Mouse (Mus musculus): Measurements from ENCODE around the gene Akt1. TPM values are rescaled to one million over a fixed set of nuclear protein-coding genes. Genes with fewer than 3 reads are reported as not detected.
A peak's percentile ranks its signal among the peaks of the same experiment; 100 is the strongest.

The Akt1 gene
- polyA plus RNA-seq, 2 experiments from 2014 or later, result 14.6 to 18.4 TPM

DNA sequence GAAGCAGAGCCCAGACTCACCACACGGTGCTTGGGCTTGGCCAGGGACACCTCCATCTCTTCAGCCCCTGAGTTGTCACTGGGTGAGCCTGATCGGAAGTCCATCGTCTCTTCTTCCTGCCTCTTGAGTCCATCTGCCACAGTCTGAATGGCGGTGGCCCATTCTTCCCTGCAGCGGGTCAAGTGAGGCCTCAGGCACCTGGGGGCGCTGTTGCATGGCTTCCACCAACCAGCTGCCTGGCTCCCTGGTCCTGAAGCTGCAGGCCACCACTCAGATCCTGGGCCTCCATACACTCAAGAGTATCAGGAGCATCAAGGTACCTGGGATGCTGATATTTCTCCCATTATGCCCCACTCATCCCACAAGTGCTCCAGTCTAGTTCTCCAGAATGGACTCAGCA is 15.6 kb downstream of the Akt1 start:
- ATAC-seq, result no peak

DNA sequence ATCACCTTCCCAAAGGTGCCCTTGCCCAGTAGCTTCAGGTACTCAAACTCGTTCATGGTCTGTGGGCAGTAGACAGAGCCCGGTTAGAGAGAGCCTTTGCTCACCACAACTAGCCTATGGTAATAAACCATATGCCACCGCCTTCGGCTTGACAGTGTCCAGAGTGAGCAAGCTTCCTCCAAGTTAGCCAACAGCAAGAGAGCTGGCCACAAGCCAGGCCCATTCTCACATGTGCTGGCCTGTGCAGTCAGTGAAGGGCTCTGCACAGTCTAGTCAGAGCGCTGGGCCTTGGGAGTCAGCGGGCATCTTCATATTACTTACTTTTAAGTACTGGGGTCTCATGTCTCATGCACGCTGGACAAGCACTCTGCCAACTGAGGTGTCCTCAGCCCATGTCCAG is 16.1 kb downstream of the Akt1 start:
- no peak for ATAC-seq

DNA sequence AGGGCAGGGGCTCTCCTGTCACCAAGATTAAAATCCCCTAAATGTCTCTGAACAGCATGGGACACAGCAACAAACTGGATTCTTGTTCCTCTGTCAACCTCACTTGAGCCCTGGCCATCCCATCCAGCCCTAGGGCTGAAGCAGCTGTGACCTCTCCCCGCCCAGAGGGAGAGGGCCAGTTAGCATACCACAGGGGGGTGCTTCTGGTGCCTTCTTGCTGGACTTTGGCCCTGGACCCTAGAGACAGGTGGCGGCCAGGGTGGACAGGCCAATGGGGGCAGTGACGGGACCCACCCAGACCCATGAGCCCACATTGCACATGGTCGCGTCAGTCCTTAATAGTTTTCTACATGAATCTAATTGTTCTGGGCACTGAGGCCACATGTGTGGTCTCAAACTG is 20.6 kb downstream of the Akt1 start:
- ATAC-seq, result no peak

DNA sequence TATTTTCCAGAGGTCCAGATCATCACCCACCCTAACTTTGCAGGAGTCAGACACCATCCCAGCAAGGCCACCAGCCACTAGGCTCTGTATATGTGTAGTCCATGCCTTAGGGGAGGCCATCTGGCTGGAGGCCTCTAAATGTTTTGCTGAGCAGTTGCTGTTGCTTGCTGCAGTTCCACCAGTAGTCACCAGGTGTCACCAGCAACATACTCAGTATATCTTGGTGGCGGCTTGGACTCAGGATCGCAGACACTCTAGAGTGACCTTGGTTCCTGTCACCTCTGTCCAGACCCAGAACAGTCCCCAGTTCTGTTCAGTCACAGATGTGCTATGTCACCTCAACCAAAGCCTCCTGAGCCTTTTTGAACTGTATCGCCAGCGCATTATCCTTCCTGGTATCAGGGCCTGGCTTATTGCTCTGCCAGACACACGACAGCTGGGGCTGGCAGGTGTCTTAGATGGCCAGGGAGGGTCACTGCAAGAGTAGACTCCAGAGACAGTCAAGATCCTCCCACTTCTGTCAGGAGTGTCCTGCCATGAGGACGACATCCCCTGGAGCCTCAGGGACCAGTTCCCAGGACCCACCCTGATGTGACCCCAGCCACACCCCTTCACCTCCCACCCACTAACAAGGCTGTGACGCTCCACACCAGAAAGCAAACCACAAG is 21.4 kb downstream of the Akt1 start:
- ATAC-seq, result peak; percentile 92

DNA sequence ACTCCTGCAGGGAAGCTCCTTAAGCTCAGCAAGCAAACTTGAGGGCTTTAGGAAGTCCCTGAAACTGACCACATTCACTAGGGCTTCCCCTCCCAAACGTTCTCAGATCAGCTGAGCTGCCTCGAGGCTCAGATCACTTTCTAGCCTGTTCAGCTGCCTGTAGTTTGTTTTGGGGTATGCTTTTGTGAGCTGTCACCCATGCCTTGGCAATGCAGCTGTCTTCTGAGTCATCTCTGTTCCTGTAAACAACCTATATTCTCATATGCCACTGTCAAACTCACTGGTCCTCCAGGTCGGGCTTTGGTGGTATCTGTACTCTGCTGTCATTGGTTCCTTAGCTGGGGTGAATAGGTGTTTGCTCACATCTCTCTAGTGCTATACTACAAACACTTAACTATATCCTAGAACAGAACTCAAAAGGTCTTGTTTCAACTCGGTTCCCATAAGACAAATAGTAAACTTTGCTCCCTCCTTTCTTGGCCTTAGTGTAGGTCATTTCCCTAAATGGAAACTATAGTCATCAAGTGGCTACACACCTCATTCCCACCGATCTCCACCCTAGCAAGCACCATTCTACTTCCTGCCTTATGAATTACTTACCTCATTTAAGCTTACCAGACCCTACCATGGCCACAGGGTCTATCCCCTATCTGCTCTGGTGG is 22.8 kb downstream of the Akt1 start:
- ATAC-seq, result no peak

DNA sequence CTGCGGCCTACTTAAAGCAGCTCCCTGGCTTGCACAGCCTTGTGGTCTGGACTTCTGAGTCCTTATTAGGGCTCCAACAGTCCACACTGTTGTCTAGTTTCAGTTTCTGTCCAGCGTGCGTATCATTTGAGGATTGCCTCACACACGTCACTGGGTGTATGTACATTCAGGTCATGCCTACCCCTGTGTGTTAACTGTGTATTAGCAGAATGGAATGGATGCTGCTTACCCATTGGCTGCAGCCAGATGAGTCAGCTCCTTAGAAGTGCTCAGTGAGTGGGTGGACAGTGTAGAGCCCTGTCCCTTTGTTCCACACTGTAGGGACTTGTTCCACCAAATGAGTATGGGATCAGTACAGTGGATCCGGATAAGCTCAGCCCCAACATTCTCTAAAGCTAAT is 26.6 kb downstream of the Akt1 start:
- ATAC-seq, result no peak

DNA sequence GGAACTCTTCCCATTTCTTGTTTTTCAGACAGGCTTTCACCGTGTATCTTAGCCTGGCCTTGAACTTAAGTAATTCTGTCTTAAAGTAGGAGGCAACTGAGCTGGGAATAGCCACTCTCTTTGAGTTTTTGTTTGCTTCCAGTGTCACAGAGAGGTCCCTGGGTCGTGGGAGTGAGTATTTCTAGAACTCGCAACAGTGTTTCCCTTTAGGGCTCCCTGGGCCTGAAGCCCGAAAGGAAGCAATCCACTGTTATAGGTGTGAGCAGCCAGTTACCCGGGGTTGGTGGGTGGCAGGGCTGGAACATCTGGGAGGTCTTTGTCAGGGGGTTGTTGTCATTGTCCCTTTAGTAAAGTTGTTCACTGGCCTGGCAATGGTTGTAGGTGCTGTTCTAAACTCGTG is 28.5 kb downstream of the Akt1 start:
- no peak for ATAC-seq

DNA sequence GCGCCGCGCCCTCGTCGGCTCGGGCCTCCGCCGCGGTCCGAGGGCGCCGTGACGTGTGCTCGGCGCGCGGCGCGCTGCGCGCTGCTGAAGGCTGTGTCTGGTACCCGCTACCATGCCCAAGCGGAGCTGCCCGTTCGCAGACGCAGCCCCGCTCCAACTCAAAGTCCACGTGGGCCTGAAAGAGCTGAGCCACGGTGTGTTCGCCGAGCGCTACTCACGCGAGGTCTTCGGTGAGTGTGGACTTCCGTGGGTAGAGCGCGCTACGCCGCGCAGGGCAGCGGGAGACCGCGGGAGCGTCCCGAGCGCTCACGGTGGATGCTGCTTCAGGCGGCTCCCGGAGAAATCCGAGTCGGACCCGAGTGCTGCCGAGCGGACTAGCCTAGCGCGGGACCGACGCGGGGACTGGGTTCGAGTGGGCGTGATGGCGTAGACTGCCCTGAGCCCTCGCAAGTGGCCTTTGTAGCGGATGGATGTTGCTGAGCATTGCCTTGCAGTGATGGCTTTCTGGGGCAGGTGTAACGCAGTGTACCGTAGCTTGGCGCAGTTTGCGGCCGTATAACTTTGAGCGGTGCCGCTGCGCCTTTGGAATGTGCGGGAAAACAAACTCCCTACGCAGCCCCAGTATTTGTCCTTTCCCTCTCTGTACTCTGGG is 29.7 kb downstream of the Akt1 start:
- ATAC-seq, result no peak

DNA sequence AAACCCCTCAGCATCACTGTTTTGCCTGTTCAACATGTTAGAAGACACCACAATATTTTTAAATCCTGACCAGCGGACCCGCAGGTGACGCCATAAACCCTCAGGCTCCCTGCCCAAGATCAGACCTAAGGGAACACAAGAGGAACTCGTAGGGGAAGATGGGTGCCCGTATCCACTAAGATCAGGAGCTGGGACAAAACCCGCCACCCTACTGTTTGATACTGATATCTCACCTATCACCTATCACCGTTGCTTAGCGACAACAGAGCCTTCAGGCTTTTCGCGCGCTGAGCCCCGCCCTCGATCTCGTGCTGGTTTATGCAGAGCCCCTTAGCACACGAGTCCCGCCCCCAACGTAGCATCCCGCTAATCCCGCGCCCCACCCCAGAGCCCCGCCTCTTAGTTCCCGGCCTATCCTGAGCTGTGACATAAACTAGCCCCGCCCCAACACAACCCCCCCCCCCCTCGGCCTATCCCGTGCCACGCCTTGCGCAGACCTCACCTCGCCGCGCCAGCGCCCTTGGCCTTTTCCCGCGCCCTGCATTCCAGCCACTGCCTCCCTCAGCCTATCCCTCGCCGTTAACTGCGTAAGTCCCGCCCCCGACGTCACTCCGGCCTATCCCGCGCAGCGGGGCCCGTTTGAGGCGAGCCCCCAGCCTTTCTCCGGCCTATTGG is 30.4 kb downstream of the Akt1 start, which contains the start of gene Siva1:
TSS of gene Siva1 (plus strand) at position 500 of the 675 bp plus-strand sequence.
- peak; percentile 86 for ATAC-seq

DNA sequence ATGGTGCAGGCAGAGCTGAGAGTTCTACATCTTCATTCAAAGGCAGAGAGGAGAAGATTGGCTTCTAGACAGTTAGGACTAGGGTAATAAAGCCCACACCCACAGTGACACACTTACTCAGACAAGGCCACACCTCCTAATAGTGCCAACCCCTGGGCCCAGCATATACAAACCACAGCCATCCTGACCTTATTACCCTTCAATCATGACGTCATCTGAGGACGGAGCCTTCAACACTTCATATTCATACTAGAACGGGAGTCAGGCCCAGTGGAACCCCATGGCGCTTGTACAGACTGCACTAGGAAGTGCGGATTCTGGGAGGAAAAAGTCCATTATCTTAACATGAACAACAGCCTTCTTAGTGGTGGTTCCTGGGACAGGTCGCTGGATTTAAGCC is 31.6 kb downstream of the Akt1 start:
- ATAC-seq, result no peak

DNA sequence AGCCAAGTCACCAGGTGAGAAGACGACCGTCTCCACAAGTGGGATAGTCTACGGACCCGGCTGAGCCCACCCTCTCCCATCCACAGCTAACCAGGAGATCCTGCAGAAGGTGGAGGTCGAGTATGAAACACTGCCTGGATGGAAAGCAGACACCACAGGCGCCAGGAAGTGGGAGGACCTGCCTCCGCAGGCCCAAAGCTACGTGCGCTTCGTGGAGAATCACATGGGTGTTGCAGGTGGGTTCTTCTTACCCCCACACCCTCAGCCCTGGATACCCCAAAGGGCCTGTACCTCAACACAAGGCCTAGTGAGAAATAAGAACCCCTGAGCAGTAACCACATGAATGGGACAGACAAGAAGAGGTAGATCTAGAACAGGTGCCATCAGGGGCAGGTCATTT is 35.2 kb downstream of the Akt1 start:
- no peak for ATAC-seq

DNA sequence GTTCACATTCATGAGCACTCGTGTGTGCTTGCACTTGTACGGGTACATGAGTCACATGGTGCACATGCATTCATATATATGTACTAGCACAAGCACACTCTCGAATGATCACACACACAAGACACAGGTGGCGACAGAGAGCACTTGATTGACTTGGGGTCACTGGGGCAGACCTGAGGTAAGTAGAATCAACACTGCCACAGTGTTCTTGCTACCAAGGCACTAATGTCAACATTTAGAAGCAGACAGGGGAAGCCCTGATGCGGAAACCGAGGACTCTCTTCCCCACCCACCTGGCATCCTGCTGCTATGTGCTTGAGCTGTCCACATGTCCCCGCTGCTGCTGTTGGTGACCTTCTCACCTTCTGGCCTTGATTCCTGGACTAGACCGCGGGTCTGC is 41.0 kb downstream of the Akt1 start:
- ATAC-seq, result no peak

DNA sequence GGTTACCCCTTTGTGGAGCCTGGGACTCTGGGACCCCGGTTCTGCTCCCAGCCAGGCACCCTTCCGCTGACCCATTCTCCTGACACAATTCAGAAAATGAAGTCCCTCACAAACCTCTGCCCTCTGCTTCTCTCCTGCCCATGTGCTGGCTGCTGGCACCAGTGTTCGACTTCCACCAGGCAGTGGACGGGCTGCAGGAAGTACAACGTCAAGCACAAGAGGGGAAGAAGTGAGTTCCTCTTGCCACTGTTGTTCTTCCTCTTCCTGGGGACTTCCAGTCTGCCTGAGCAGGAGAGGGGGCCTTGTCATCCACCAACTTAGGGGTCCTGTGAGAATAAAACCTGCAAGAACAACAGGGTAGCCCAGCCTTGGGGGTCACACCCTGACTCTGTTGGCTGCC is 41.8 kb downstream of the Akt1 start:
- ATAC-seq, result no peak

DNA sequence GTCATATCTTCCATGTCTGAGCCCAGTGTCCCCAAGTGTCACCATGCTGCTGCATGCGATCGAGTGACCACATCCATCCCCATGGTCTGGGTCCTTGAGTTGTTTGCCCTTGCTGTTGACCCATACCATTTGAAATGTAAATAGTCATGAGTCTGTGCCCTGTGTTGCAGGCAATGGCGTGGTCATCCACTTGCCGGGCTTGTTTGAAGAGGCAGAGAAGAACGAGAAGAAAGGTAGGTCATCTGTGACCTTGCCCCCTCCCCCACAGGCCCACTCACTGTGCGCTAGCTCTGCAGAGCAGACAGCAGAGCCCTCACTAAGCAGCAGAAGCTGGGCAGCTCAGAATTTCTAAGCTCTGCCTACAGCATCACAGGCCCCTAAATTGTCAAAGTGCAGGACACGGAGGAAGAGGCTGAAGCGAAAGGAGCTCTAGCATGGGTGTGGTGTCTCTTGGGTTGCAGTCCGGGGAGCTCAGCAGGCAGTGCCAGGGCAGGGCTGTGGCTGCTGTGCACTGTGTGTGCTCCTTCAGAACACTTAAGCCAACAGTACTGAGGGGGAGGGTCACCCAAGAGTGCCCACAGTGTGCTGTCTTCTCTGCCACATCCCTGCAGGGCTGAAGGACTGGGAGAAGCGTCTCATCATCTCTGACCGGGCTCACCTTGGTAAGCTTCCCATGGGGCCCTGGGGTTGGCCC is 42.5 kb downstream of the Akt1 start:
- ATAC-seq, result no peak

DNA sequence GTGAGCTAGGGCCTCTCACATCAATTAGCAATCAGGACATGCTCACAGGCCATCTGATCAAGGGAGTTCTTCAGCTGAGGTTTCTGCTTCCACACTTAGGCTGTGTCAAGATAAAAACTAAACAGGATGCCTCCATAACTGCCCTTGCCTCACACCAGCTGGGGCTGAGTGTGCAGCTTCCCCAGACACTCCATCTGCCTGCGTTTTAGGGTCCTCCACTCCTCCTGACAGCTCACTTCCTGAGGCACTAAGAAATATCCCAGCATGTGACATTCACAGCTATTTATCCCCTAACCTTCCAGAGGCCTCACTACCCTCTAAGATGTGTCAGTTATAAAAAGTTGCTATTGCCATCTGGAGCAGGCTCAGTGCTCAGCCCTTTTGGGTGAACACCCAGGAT is 43.2 kb downstream of the Akt1 start:
- ATAC-seq, result no peak

DNA sequence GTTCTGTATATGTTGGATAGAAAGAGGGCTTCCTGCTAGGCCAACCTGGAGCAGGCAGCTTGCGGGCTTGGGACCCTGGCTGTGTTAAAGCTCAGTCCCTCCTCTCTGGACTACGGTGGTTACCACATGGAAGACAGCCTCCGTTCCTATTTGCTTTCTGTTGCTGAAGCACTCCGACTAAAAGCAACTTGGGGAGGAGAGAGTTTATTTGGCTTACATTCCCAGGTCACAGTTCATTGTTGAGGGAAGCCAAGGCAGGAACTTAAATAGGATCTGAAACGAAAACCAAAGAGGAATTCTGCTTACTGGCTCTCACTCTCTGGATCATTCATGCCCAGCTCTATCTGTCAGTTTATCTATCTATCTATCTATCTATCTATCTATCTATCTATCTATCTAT is 43.9 kb downstream of the Akt1 start:
- no peak for ATAC-seq

DNA sequence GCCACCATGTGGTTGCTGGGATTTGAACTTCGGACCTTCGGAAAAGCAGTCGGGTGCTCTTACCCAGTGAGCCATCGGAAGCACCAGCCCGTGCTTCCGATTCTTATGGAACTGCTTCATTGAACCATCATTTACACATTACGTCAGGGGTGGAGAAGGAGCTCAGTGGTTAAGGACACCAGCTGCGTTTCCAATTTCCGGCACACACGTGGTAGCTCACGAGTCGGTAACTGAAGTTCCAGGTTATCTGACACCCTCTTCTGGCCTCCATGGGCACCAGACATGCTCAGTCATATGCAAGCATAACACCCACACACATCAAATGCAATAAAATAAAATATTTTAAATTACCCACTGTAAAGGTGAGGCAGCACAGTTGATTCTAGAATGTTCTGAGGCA is 44.7 kb downstream of the Akt1 start:
- ATAC-seq, result no peak

DNA sequence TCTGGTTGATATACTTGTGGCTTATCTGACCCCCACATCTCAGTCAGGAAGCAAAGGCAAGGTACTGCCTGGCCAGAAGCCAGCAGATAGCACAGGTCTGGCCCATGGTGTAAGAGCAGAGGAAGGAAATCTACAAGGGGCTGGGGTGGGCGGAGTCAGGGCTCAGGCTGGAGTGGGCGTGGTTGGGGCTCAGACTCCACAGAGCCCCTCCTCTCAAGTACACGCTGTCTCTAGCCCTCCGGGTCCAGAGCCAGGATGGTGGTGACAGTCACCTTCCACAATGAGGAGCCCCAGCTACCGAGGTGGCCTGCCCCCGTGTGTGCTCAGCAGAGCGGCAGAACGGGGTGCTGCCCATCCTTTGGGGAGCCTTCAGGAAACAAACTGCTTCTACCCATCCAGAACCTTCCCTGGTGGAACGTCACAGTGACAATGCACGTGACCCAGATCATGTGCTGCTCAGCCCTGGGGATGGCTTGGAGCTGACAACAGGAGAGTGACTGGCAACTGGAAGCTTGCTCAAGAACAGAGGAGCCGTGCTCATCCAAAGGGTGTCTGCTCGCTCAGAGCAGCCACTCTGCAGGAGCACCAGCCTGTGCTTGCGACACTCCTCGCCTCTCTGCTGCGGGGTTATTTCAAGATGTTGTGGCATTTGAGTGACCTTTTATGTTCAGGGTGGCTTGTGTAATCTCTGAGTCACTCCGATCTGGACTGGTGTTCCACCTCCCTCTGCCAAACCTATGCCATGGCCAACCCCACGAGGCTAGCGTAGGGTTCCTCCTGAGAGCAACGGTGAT is 45.6 kb downstream of the Akt1 start:
- ATAC-seq, result peak; percentile 78

DNA sequence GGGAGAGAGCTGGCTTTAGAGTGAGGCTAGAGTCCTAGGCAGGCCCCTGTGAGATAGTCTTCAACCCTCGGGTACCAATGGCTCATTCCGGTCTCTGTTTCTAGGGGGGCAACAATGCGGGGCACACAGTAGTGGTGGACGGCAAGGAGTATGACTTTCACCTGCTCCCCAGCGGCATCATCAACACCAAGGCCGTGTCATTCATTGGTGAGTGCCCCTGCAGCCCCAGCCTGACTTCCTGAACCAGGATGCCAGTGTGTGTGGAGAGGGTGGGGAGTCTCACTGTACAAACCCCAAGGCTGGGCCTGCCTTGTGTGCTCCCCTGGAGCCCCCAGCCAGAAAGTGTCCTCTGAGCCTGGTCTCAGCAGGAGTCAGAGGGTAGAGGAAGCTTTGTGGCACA is 46.5 kb downstream of the Akt1 start:
- ATAC-seq, result no peak

DNA sequence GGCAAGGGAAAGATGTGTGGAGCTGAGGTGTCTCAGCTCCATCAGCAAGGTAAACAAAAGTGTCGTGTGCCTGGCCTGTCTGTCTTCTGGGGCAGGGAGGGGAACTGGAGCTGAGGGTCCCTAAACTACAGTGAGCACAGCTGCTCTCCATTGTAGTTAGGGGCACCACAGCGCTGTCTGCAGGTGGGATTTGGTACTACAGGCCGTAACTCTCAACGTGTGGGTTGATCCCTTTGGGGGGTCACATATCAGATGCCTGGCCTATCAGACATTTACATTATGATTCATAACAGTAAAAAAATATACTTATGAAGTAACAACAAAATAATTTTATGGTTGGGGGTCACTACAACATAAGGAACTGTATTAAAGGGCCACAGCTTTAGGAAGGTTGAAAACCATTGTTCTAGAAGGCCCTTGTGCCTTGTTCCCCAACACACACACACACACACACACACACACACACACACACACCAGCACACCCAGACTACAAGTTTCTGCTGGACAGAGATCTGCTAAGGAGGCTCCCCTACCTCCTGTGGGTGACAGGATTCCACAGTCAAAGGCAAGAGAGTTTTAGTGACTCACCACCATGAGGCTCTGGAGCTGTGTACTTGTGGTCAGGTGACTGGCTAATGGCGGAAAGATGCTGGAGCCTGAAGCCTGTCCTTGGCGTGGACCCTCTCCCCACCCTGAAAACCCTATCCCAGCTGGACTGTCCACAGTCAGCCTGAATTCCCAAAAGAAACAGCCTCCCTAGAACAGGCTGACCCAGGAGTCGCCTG is 47.4 kb downstream of the Akt1 start:
- no peak for ATAC-seq

DNA sequence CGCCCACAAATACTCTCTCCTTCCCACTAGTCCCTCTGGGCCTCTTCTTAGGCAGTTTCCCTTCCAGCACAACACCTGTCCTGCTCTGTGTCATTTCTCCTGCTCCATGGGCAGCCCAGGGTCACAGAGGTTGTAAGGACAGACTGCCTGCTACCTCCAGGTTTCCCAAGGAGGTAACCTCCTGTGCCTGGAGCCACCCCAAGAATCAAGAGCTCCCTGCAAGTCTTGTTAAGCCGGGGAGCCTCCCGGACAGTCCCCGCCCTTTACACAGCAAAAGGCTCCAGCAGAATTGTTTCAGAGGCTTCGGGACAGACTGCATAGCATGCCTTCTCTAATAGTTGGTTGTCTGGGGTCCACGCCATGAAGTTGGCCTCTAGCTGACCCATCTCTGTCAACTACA is 48.2 kb downstream of the Akt1 start:
- no peak for ATAC-seq

All from CD4-positive, CD25-positive, alpha-beta regulatory T cell, adult 4 months (primary cell).